Mouse (Mus musculus) adrenal gland, postnatal 36 days (tissue): ENCODE measurements around the gene Gm21560. TPM values are rescaled to one million over a fixed set of nuclear protein-coding genes. Genes with fewer than 3 reads are reported as not detected.
"Not testable (repeated sequence)": the region's sequence is repeated elsewhere in the genome, so short reads cannot be mapped to it uniquely, and the experiment has no call there.

ENCODE experiments used
- DNase-seq, 2 experiments: peaks; one replicate each; pipeline ENCODE4 v3.0.0; 2021; ENCODE audit warnings: mixed read lengths in 1 of 2
- long read RNA-seq, 2 experiments: library from polyadenylated mRNA; stranded (forward); transcript quantifications; one replicate each; pipeline ENCODE4 v2.0.0; 2021; ENCODE audit warnings: borderline sequencing depth in 2 of 2
- total RNA-seq, 2 experiments: library from RNA; stranded (reverse); gene quantifications; 2 replicates each; pipeline ENCODE4 v1.2.3; 2021

Gm21560 gene
- total RNA-seq, result not detected
- long read RNA-seq, experiment 1, result 0 reads
- long read RNA-seq, experiment 2, result 0 reads

- DNase-seq, result not testable (repeated sequence)
Observed at GRCm38 (mm10) chr14:6219192-6219591, at the start of gene Gm21560. Gene Gm21560 (minus strand): TSS chr14:6219292.

- DNase-seq, result not testable (repeated sequence)
Observed at GRCm38 (mm10) chr14:6163538-6163937, 55.6 kb downstream of the Gm21560 start.

GRCm38 (mm10) chr14:6161085-6161484 lies 58.0 kb downstream of the Gm21560 start:
- DNase-seq, result not testable (repeated sequence)

Other genes starting within 250 kb of the Gm21560 start
- gene Gm3453, start 240.2 kb downstream of the Gm21560 start, total RNA-seq, result not detected
- gene Gm6337, start 161.0 kb downstream of the Gm21560 start, total RNA-seq, result not detected
- not detected for gene Gm8206, start 125.3 kb downstream of the Gm21560 start, total RNA-seq
- gene Gm3468, start 110.6 kb downstream of the Gm21560 start, total RNA-seq, result under 1 TPM in 1 of 2 experiments, not detected in 1; 0.20 TPM
- not detected for gene Gm3476, start 93.5 kb downstream of the Gm21560 start, total RNA-seq
- gene Gm3411, start 68.0 kb upstream of the Gm21560 start, total RNA-seq, result under 1 TPM in 1 of 2 experiments, not detected in 1; 0.23 TPM
- not detected for gene Gm21103, start 85.6 kb upstream of the Gm21560 start, total RNA-seq
- not detected for gene Gm3618, start 124.4 kb upstream of the Gm21560 start, total RNA-seq
- gene Gm16440, start 171.0 kb upstream of the Gm21560 start, total RNA-seq, result not detected
- under 1 TPM in 1 of 2 experiments, not detected in 1; 0.16 TPM for gene Gm3591, start 193.2 kb upstream of the Gm21560 start, total RNA-seq
- gene Gm3594, start 225.3 kb upstream of the Gm21560 start, total RNA-seq, result not detected